Mouse (Mus musculus): Measurements from ENCODE around the gene Ist1. TPM values are rescaled to one million over a fixed set of nuclear protein-coding genes. Genes with fewer than 3 reads are reported as not detected.

Ist1 gene
- polyA plus RNA-seq, 1 experiment from 2014 or later, result 91.3 TPM

- no peaks in the 10 kb centered on the region for H3K4me1 ChIP-seq (ENCODE audit: control insufficient read depth in 2 of 2, insufficient read depth in 2 of 2, low read length in 2 of 2)
- peaks cover 68% of the 10 kb centered on the region for H3K36me3 ChIP-seq (ENCODE audit: control insufficient read depth, insufficient read depth, low read length)
- H3K9me3 ChIP-seq (ENCODE audit: control insufficient read depth, low read length), result no peaks in the 10 kb centered on the region
- 73% methylated on average over 3 of the region's 3 CpGs for WGBS
- no peak overlapping the region for H3K4me3 ChIP-seq (ENCODE audit: control insufficient read depth in 1 of 2, insufficient read depth in 1 of 2, low read depth in 1 of 2, low read length in 2 of 2)
- no peaks in the 10 kb centered on the region for H3K27me3 ChIP-seq (ENCODE audit: control insufficient read depth, insufficient read depth, low read length)
- ATAC-seq (ENCODE audit: insufficient number of reproducible peaks, insufficient read depth, low FRiP score, low read depth), result no peak
- no peak overlapping the region for H3K9ac ChIP-seq (ENCODE audit: low read length)
- H3K27ac ChIP-seq (replicated peaks in 1 of 2; ENCODE audit: control insufficient read depth in 1 of 2, insufficient read depth in 1 of 2, low read depth in 2 of 2, low read length in 2 of 2), result no peak overlapping the region
- no peak overlapping the region for H3K4me2 ChIP-seq (ENCODE audit: low read length)
Measured at GRCm38 (mm10) chr8:109681535-109681934, 11.5 kb downstream of the Ist1 start.

GRCm38 (mm10) chr8:109675896-109676643, 17.0 kb downstream of the Ist1 start:
- 94% methylated on average over 9 of the region's 9 CpGs for WGBS
- Histone ChIP-seq H3K27me3 (ENCODE audit: control insufficient read depth, insufficient read depth, low read length) (no peaks in the 10 kb centered on the region), H3K27ac (replicated peaks in 1 of 2; ENCODE audit: control insufficient read depth in 1 of 2, insufficient read depth in 1 of 2, low read depth in 2 of 2, low read length in 2 of 2) (no peak overlapping the region), H3K4me1 (ENCODE audit: control insufficient read depth in 2 of 2, insufficient read depth in 2 of 2, low read length in 2 of 2) (no peaks in the 10 kb centered on the region), H3K36me3 (ENCODE audit: control insufficient read depth, insufficient read depth, low read length) (peaks cover 97% of the 10 kb centered on the region), H3K9me3 (ENCODE audit: control insufficient read depth, low read length) (no peaks in the 10 kb centered on the region), H3K4me3 (ENCODE audit: control insufficient read depth in 1 of 2, insufficient read depth in 1 of 2, low read depth in 1 of 2, low read length in 2 of 2) (no peak overlapping the region), H3K4me2 (ENCODE audit: low read length) (no peak overlapping the region), H3K9ac (ENCODE audit: low read length) (no peak overlapping the region)
- ATAC-seq (ENCODE audit: insufficient number of reproducible peaks, insufficient read depth, low FRiP score, low read depth), result no peak

- H3K4me3 ChIP-seq (ENCODE audit: control insufficient read depth in 1 of 2, insufficient read depth in 1 of 2, low read depth in 1 of 2, low read length in 2 of 2), result no peak overlapping the region
- H3K9me3 ChIP-seq (ENCODE audit: control insufficient read depth, low read length), result no peaks in the 10 kb centered on the region
- no peak for ATAC-seq (ENCODE audit: insufficient number of reproducible peaks, insufficient read depth, low FRiP score, low read depth)
- H3K4me2 ChIP-seq (ENCODE audit: low read length), result no peak overlapping the region
- peaks cover 100% of the 10 kb centered on the region for H3K36me3 ChIP-seq (ENCODE audit: control insufficient read depth, insufficient read depth, low read length)
- H3K4me1 ChIP-seq (ENCODE audit: control insufficient read depth in 2 of 2, insufficient read depth in 2 of 2, low read length in 2 of 2), result no peaks in the 10 kb centered on the region
- H3K27ac ChIP-seq (replicated peaks in 1 of 2; ENCODE audit: control insufficient read depth in 1 of 2, insufficient read depth in 1 of 2, low read depth in 2 of 2, low read length in 2 of 2), result no peak overlapping the region
- H3K27me3 ChIP-seq (ENCODE audit: control insufficient read depth, insufficient read depth, low read length), result no peaks in the 10 kb centered on the region
- WGBS, result 100% methylated on average over 2 of the region's 2 CpGs
- H3K9ac ChIP-seq (ENCODE audit: low read length), result no peak overlapping the region
Measured at GRCm38 (mm10) chr8:109673596-109673995, 19.5 kb downstream of the Ist1 start.

GRCm38 (mm10) chr8:109672656-109673055, 20.4 kb downstream of the Ist1 start:
- Histone ChIP-seq H3K9me3 (ENCODE audit: control insufficient read depth, low read length) (no peaks in the 10 kb centered on the region), H3K36me3 (ENCODE audit: control insufficient read depth, insufficient read depth, low read length) (peaks cover 100% of the 10 kb centered on the region), H3K4me2 (ENCODE audit: low read length) (no peak overlapping the region), H3K27me3 (ENCODE audit: control insufficient read depth, insufficient read depth, low read length) (no peaks in the 10 kb centered on the region), H3K4me3 (ENCODE audit: control insufficient read depth in 1 of 2, insufficient read depth in 1 of 2, low read depth in 1 of 2, low read length in 2 of 2) (no peak overlapping the region), H3K4me1 (ENCODE audit: control insufficient read depth in 2 of 2, insufficient read depth in 2 of 2, low read length in 2 of 2) (no peaks in the 10 kb centered on the region), H3K27ac (replicated peaks in 1 of 2; ENCODE audit: control insufficient read depth in 1 of 2, insufficient read depth in 1 of 2, low read depth in 2 of 2, low read length in 2 of 2) (no peak overlapping the region), H3K9ac (ENCODE audit: low read length) (no peak overlapping the region)
- WGBS, result 91% methylated on average over 5 of the region's 5 CpGs
- no peak for ATAC-seq (ENCODE audit: insufficient number of reproducible peaks, insufficient read depth, low FRiP score, low read depth)

GRCm38 (mm10) chr8:109666616-109667015, 26.4 kb downstream of the Ist1 start:
- WGBS, result 56% methylated on average over 5 of the region's 5 CpGs
- Histone ChIP-seq H3K4me3 (ENCODE audit: control insufficient read depth in 1 of 2, insufficient read depth in 1 of 2, low read depth in 1 of 2, low read length in 2 of 2) (no peak overlapping the region), H3K9ac (ENCODE audit: low read length) (no peak overlapping the region), H3K27me3 (ENCODE audit: control insufficient read depth, insufficient read depth, low read length) (no peaks in the 10 kb centered on the region), H3K27ac (replicated peaks in 1 of 2; ENCODE audit: control insufficient read depth in 1 of 2, insufficient read depth in 1 of 2, low read depth in 2 of 2, low read length in 2 of 2) (no peak overlapping the region), H3K9me3 (ENCODE audit: control insufficient read depth, low read length) (no peaks in the 10 kb centered on the region), H3K4me2 (ENCODE audit: low read length) (no peak overlapping the region), H3K36me3 (ENCODE audit: control insufficient read depth, insufficient read depth, low read length) (peaks cover 46% of the 10 kb centered on the region), H3K4me1 (ENCODE audit: control insufficient read depth in 2 of 2, insufficient read depth in 2 of 2, low read length in 2 of 2) (no peaks in the 10 kb centered on the region)
- ATAC-seq (ENCODE audit: insufficient number of reproducible peaks, insufficient read depth, low FRiP score, low read depth), result no peak

GRCm38 (mm10) chr8:109662328-109662727, 30.7 kb downstream of the Ist1 start:
- Histone ChIP-seq H3K9ac (ENCODE audit: low read length) (no peak overlapping the region), H3K9me3 (ENCODE audit: control insufficient read depth, low read length) (no peaks in the 10 kb centered on the region), H3K36me3 (ENCODE audit: control insufficient read depth, insufficient read depth, low read length) (peaks cover 3% of the 10 kb centered on the region; the same call in 1 of the 2 replicates), H3K27me3 (ENCODE audit: control insufficient read depth, insufficient read depth, low read length) (no peaks in the 10 kb centered on the region), H3K4me3 (ENCODE audit: control insufficient read depth in 1 of 2, insufficient read depth in 1 of 2, low read depth in 1 of 2, low read length in 2 of 2) (no peak overlapping the region), H3K27ac (replicated peaks in 1 of 2; ENCODE audit: control insufficient read depth in 1 of 2, insufficient read depth in 1 of 2, low read depth in 2 of 2, low read length in 2 of 2) (no peak overlapping the region), H3K4me2 (ENCODE audit: low read length) (no peak overlapping the region), H3K4me1 (ENCODE audit: control insufficient read depth in 2 of 2, insufficient read depth in 2 of 2, low read length in 2 of 2) (no peaks in the 10 kb centered on the region)
- ATAC-seq (ENCODE audit: insufficient number of reproducible peaks, insufficient read depth, low FRiP score, low read depth), result no peak
- WGBS, result 85% methylated on average over 3 of the region's 3 CpGs

- 80% methylated on average over 3 of the region's 3 CpGs for WGBS
Measured at GRCm38 (mm10) chr8:109656860-109657259, 36.2 kb downstream of the Ist1 start.

GRCm38 (mm10) chr8:109650801-109651200, 42.3 kb downstream of the Ist1 start:
- no peaks in the 10 kb centered on the region; a peak in 1 of 4 replicates for H3K4me1 ChIP-seq (ENCODE audit: control insufficient read depth in 2 of 2, insufficient read depth in 2 of 2, low read length in 2 of 2)
- no peak overlapping the region for H3K4me3 ChIP-seq (ENCODE audit: control insufficient read depth in 1 of 2, insufficient read depth in 1 of 2, low read depth in 1 of 2, low read length in 2 of 2)
- H3K9me3 ChIP-seq (ENCODE audit: control insufficient read depth, low read length), result no peaks in the 10 kb centered on the region
- H3K27ac ChIP-seq (replicated peaks in 1 of 2; ENCODE audit: control insufficient read depth in 1 of 2, insufficient read depth in 1 of 2, low read depth in 2 of 2, low read length in 2 of 2), result no peak overlapping the region
- ATAC-seq (ENCODE audit: insufficient number of reproducible peaks, insufficient read depth, low FRiP score, low read depth), result no peak
- H3K36me3 ChIP-seq (ENCODE audit: control insufficient read depth, insufficient read depth, low read length), result no peaks in the 10 kb centered on the region
- H3K4me2 ChIP-seq (ENCODE audit: low read length), result no peak overlapping the region
- no peaks in the 10 kb centered on the region for H3K27me3 ChIP-seq (ENCODE audit: control insufficient read depth, insufficient read depth, low read length)
- H3K9ac ChIP-seq (ENCODE audit: low read length), result no peak overlapping the region
- WGBS, result 78% methylated on average over 10 of the region's 10 CpGs

More at GRCm38 (mm10) chr8:109656860-109657259, 36.2 kb downstream of the Ist1 start:
- H3K4me2 ChIP-seq (ENCODE audit: low read length), result no peak overlapping the region
- no peak for ATAC-seq (ENCODE audit: insufficient number of reproducible peaks, insufficient read depth, low FRiP score, low read depth)
- no peaks in the 10 kb centered on the region for H3K36me3 ChIP-seq (ENCODE audit: control insufficient read depth, insufficient read depth, low read length)
- H3K27me3 ChIP-seq (ENCODE audit: control insufficient read depth, insufficient read depth, low read length), result no peaks in the 10 kb centered on the region
- H3K4me3 ChIP-seq (ENCODE audit: control insufficient read depth in 1 of 2, insufficient read depth in 1 of 2, low read depth in 1 of 2, low read length in 2 of 2), result no peak overlapping the region
- no peak overlapping the region for H3K27ac ChIP-seq (replicated peaks in 1 of 2; ENCODE audit: control insufficient read depth in 1 of 2, insufficient read depth in 1 of 2, low read depth in 2 of 2, low read length in 2 of 2)
- H3K9me3 ChIP-seq (ENCODE audit: control insufficient read depth, low read length), result no peaks in the 10 kb centered on the region
- H3K4me1 ChIP-seq (ENCODE audit: control insufficient read depth in 2 of 2, insufficient read depth in 2 of 2, low read length in 2 of 2), result no peaks in the 10 kb centered on the region
- no peak overlapping the region for H3K9ac ChIP-seq (ENCODE audit: low read length)
